Mouse (Mus musculus): ENCODE measurements at regions not wholly inside any gene's neighbourhood (a gene's known extent, or its start where the extent isn't known, plus 50 kb on each side); places are given as distances from the start of the nearest gene placed in this dataset.

DNA sequence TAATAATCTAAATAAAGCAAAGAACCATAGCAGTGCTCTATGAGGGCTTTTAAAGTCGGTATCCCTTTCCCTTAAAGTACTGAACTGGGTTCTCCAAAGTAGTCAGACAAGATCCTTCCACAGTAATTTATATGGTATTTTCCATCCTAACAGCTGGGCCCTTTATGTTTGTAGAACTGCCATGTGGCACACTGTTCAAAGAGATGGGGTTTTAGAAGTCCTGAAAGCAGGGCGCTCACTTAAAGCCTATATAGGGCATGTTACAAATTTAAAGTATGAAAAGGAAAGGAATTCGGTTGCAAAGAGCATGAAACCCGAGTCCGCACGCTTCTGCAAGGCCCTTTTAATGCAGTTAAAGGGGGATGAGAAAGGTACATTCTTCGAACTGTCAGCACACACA is 609.7 kb downstream of the Efna5 start:
- Histone ChIP-seq H3K4me3 (replicated peaks; ENCODE audit: low read length) (no peak overlapping the region), H3K9ac (replicated peaks; ENCODE audit: low read depth, low read length) (no peak overlapping the region), H3K27ac (ENCODE audit: low read length) (no peak overlapping the region), H3K4me2 (ENCODE audit: low read length) (no peak overlapping the region), H3K9me3 (ENCODE audit: control insufficient read depth, low read length) (no peaks in the 10 kb centered on the region), H3K27me3 (replicated peaks; ENCODE audit: control insufficient read depth, insufficient read depth, low read length) (no peaks in the 10 kb centered on the region), H3K4me1 (replicated peaks; ENCODE audit: control insufficient read depth, insufficient read depth, low read length) (no peaks in the 10 kb centered on the region), H3K36me3 (ENCODE audit: control insufficient read depth, insufficient read depth) (no peaks in the 10 kb centered on the region)
- no peak for ATAC-seq
- 70% methylated on average over 7 of the region's 7 CpGs for WGBS

DNA sequence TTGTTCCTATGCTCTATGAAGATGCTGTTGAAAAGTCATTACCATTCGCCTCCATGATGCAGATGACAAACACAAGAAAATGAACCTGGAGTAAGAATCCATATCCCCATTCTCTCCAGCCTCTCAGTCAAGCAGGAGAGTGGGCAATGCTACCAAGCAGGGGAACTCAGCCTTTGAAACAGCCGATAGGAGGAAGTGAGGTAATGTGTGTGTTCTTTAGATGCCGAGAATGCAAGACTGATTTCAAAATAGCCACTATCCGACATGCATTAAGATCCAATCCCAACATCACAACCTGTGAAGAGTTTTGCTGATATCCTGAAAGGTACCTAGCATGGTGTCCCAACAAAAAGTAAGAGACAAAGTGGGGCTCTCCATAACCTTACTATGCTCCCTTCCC is 611.8 kb downstream of the Efna5 start:
- Histone ChIP-seq H3K27ac (ENCODE audit: low read length) (no peak overlapping the region), H3K4me1 (replicated peaks; ENCODE audit: control insufficient read depth, insufficient read depth, low read length) (no peaks in the 10 kb centered on the region), H3K27me3 (replicated peaks; ENCODE audit: control insufficient read depth, insufficient read depth, low read length) (no peaks in the 10 kb centered on the region), H3K36me3 (ENCODE audit: control insufficient read depth, insufficient read depth) (no peaks in the 10 kb centered on the region), H3K9me3 (ENCODE audit: control insufficient read depth, low read length) (no peaks in the 10 kb centered on the region), H3K4me2 (ENCODE audit: low read length) (no peak overlapping the region), H3K9ac (replicated peaks; ENCODE audit: low read depth, low read length) (no peak overlapping the region), H3K4me3 (replicated peaks; ENCODE audit: low read length) (no peak overlapping the region)
- WGBS: 94% methylated on average over 4 of the region's 4 CpGs
- ATAC-seq: no peak

DNA sequence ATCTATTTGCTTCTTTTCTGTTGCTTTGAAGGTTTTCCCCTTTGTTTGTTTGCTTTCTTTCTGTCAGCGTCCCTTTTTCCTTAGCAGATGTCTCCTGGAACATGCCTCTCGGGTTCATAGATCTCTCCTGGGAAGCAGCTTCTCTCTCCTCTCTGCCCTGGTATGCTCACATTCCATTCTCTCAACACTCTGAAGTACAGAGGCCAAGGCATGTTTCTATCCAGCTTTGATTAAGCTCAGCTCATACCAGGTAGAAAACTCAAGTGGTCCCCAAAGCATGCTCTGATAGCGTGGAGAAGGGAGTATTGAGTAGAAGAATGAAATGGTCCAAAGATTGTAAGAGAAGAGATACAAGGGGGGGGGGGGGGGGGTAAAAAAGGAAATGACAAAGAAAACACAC is 627.7 kb downstream of the Efna5 start:
- H3K36me3 ChIP-seq (ENCODE audit: control insufficient read depth, insufficient read depth): no peaks in the 10 kb centered on the region
- no peak for ATAC-seq
- WGBS: 68% methylated on average over 3 of the region's 3 CpGs

DNA sequence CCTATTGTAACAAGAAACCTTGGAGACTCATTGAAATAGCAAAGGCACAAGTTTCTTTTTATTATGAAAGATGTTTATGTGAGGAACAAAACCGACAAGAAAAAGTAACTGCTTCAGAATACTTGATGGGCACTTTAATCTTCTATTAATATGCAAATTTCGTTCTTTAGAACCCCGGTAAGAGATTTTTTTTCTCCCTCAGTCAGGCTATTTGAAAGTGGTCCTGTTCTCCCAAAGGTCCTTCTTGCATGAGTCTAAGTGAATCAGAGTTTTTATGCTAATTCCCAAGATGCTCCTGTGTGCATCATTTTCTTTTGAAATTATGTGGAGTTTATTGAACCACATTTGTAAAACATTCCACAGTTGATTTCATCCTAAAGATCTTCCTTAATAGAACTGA is 633.1 kb downstream of the Efna5 start:
- no peak overlapping the region for H3K27ac ChIP-seq (ENCODE audit: low read length)
- WGBS: 2% methylated on average over 3 of the region's 3 CpGs

More for the DNA sequence above, 627.7 kb downstream of the Efna5 start:
- Histone ChIP-seq H3K27me3 (replicated peaks; ENCODE audit: control insufficient read depth, insufficient read depth, low read length) (no peaks in the 10 kb centered on the region), H3K4me2 (ENCODE audit: low read length) (no peak overlapping the region), H3K9ac (replicated peaks; ENCODE audit: low read depth, low read length) (no peak overlapping the region), H3K4me1 (replicated peaks; ENCODE audit: control insufficient read depth, insufficient read depth, low read length) (no peaks in the 10 kb centered on the region), H3K9me3 (ENCODE audit: control insufficient read depth, low read length) (no peaks in the 10 kb centered on the region), H3K4me3 (replicated peaks; ENCODE audit: low read length) (no peak overlapping the region), H3K27ac (ENCODE audit: low read length) (no peak overlapping the region)

DNA sequence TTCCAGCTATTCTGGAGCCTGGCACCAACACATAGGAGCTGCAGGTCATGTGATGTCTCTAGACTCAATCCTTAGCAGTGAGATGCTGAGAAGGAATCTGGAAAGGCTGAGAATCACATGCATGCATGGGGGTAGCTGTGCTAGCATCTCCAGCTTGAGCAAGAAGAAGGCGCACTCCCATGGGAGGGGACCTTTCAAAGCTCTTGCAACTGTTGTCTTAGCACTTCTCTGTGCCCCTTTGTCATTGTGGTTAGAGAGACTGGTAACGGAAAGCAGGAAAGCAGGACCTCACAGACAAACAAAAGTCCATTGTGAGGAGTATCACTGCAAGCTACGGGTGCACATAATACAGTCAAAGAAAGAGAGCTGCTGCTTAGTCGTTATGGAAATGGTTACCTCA is 634.5 kb downstream of the Efna5 start:
- 17% methylated on average over 4 of the region's 4 CpGs for WGBS
- no peak for ATAC-seq
- H3K4me2 ChIP-seq (ENCODE audit: low read length): no peak overlapping the region
- no peak overlapping the region for H3K9ac ChIP-seq (replicated peaks; ENCODE audit: low read depth, low read length)
- no peaks in the 10 kb centered on the region for H3K9me3 ChIP-seq (ENCODE audit: control insufficient read depth, low read length)
- H3K27ac ChIP-seq (ENCODE audit: low read length): no peak overlapping the region
- no peaks in the 10 kb centered on the region for H3K36me3 ChIP-seq (ENCODE audit: control insufficient read depth, insufficient read depth)
- no peak overlapping the region for H3K4me3 ChIP-seq (replicated peaks; ENCODE audit: low read length)
- no peaks in the 10 kb centered on the region for H3K4me1 ChIP-seq (replicated peaks; ENCODE audit: control insufficient read depth, insufficient read depth, low read length)
- H3K27me3 ChIP-seq (replicated peaks; ENCODE audit: control insufficient read depth, insufficient read depth, low read length): no peaks in the 10 kb centered on the region

More for the DNA sequence above, 633.1 kb downstream of the Efna5 start:
- Histone ChIP-seq H3K27me3 (replicated peaks; ENCODE audit: control insufficient read depth, insufficient read depth, low read length) (no peaks in the 10 kb centered on the region), H3K4me1 (replicated peaks; ENCODE audit: control insufficient read depth, insufficient read depth, low read length) (no peaks in the 10 kb centered on the region), H3K36me3 (ENCODE audit: control insufficient read depth, insufficient read depth) (no peaks in the 10 kb centered on the region), H3K4me3 (replicated peaks; ENCODE audit: low read length) (no peak overlapping the region), H3K9ac (replicated peaks; ENCODE audit: low read depth, low read length) (no peak overlapping the region), H3K9me3 (ENCODE audit: control insufficient read depth, low read length) (no peaks in the 10 kb centered on the region), H3K4me2 (ENCODE audit: low read length) (no peak overlapping the region)
- ATAC-seq: no peak

DNA sequence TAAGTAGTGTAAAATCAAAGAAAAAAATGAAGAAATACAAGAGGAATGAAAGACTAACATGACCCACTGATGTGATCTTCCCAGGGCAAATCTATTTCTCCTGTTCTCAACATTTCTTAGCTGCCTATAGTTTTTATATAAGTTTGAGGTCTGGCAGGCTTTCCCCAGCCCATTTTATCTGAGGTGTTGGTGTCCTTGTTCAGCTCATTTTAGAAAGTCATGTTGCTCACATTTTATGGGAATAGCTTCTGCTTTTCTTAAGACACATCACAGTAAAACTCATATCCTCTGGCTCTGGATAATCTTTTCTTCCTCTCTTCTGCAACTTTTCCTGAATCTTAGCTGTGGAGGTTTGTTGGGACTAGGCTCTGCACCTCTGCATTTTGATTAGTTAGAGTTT is 650.2 kb downstream of the Efna5 start:
- Histone ChIP-seq H3K4me2 (ENCODE audit: low read length) (no peak overlapping the region), H3K9me3 (ENCODE audit: control insufficient read depth, low read length) (no peaks in the 10 kb centered on the region), H3K36me3 (ENCODE audit: control insufficient read depth, insufficient read depth) (no peaks in the 10 kb centered on the region), H3K27me3 (replicated peaks; ENCODE audit: control insufficient read depth, insufficient read depth, low read length) (no peaks in the 10 kb centered on the region), H3K9ac (replicated peaks; ENCODE audit: low read depth, low read length) (no peak overlapping the region), H3K4me1 (replicated peaks; ENCODE audit: control insufficient read depth, insufficient read depth, low read length) (no peaks in the 10 kb centered on the region), H3K27ac (ENCODE audit: low read length) (no peak overlapping the region), H3K4me3 (replicated peaks; ENCODE audit: low read length) (no peak overlapping the region)
- no peak for ATAC-seq

DNA sequence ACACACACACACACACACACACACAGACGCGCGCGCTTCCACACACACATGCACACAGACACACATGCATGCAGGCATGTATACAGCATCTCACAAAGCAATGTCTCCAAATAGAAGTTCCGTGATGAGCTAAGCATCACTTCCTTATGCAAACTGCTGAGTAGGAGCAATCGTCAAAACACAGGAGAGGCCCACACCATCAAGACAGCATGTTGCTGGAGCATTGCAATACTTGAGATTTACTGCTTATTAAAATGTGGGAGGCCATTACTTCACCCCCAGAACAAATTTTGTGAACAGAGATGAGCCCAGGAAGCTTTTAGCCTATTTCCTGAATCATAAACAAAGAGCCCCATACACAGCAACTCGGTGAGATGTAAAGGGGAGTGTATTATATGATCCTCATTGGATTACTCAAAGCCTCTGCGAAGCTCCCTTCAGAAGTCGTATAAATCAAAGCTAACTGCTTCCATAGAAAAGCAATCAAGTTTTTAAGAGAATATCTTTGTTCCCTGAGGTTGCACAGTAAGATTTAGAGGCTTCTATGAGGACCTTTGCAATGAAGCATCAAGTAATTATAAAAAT is 670.6 kb downstream of the Efna5 start:
- H3K27ac ChIP-seq (ENCODE audit: low read length): no peak overlapping the region
- no peak overlapping the region for H3K4me2 ChIP-seq (ENCODE audit: low read length)
- H3K27me3 ChIP-seq (replicated peaks; ENCODE audit: control insufficient read depth, insufficient read depth, low read length): no peaks in the 10 kb centered on the region
- no peaks in the 10 kb centered on the region for H3K9me3 ChIP-seq (ENCODE audit: control insufficient read depth, low read length)
- 82% methylated on average over 9 of the region's 9 CpGs for WGBS
- ATAC-seq: no peak
- no peak overlapping the region for H3K9ac ChIP-seq (replicated peaks; ENCODE audit: low read depth, low read length)
- no peaks in the 10 kb centered on the region for H3K4me1 ChIP-seq (replicated peaks; ENCODE audit: control insufficient read depth, insufficient read depth, low read length)
- no peak overlapping the region for H3K4me3 ChIP-seq (replicated peaks; ENCODE audit: low read length)
- no peaks in the 10 kb centered on the region for H3K36me3 ChIP-seq (ENCODE audit: control insufficient read depth, insufficient read depth)

DNA sequence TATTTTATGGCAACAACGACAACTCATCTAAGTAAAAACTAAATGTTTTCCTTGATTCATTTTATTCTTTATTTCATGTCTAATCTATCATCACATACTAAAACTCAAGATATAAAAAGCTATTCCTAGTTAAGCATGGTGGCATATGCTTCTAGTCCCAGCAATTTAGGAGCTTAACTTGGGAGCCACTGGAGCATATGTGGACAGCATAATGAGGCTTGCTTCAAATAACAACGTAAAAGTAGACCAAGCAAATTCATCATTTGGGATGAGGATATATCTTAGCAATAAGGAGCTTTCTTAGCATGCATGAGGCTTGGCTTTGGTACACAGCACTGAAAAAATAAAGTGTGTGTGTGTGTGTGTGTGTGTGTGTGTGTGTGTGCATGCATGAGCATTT is 678.5 kb downstream of the Efna5 start:
- Histone ChIP-seq H3K9me3 (ENCODE audit: control insufficient read depth, low read length) (no peaks in the 10 kb centered on the region), H3K27me3 (replicated peaks; ENCODE audit: control insufficient read depth, insufficient read depth, low read length) (no peaks in the 10 kb centered on the region), H3K27ac (ENCODE audit: low read length) (no peak overlapping the region), H3K4me1 (replicated peaks; ENCODE audit: control insufficient read depth, insufficient read depth, low read length) (no peaks in the 10 kb centered on the region), H3K36me3 (ENCODE audit: control insufficient read depth, insufficient read depth) (no peaks in the 10 kb centered on the region), H3K9ac (replicated peaks; ENCODE audit: low read depth, low read length) (no peak overlapping the region), H3K4me2 (ENCODE audit: low read length) (no peak overlapping the region), H3K4me3 (replicated peaks; ENCODE audit: low read length) (no peak overlapping the region)
- ATAC-seq: no peak
- 85% methylated on average over 2 of the region's 2 CpGs for WGBS

DNA sequence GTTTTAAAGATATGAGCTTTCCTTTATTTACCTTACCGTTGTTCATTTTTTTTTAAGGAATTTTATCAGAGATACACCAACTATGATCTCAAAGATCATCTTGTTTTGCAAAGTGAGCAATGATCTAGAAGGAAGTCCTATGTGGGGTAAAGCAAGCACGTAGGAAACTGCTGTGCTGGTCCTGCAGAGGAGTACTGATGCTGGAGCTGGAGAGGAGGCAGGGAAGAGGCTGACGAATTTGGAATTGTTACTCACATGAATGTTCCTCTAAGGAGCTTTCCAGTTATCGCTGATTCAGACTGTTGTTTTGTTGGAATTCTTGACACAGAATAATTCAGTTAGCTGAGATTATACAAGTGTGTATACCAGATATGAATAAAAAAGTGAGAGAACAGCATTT is 680.6 kb downstream of the Efna5 start:
- Histone ChIP-seq H3K27me3 (replicated peaks; ENCODE audit: control insufficient read depth, insufficient read depth, low read length) (no peaks in the 10 kb centered on the region), H3K9ac (replicated peaks; ENCODE audit: low read depth, low read length) (no peak overlapping the region), H3K27ac (ENCODE audit: low read length) (no peak overlapping the region), H3K4me2 (ENCODE audit: low read length) (no peak overlapping the region), H3K9me3 (ENCODE audit: control insufficient read depth, low read length) (no peaks in the 10 kb centered on the region), H3K4me1 (replicated peaks; ENCODE audit: control insufficient read depth, insufficient read depth, low read length) (no peaks in the 10 kb centered on the region), H3K4me3 (replicated peaks; ENCODE audit: low read length) (no peak overlapping the region), H3K36me3 (ENCODE audit: control insufficient read depth, insufficient read depth) (no peaks in the 10 kb centered on the region)
- WGBS: 86% methylated on average over 4 of the region's 4 CpGs
- no peak for ATAC-seq

DNA sequence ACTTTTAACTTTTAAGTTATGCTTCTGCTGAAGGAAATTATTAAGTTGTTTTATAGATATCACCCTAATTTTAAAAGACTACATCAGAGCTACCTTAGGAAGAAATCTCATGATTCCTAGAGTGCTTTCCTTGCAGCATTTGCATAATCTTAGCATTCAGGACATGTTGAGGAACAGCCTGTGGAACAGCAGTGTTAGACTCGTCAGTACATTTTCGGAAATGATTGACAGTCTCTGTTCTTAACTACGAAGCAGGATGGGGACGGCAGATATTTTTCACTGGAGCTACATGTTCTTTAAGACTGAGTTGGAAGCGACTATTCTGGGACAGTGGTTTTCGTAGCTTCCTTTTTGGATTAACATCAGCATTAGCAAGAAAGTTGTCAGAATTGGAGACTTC is 681.6 kb downstream of the Efna5 start:
- 70% methylated on average over 6 of the region's 6 CpGs for WGBS
- Histone ChIP-seq H3K4me1 (replicated peaks; ENCODE audit: control insufficient read depth, insufficient read depth, low read length) (no peaks in the 10 kb centered on the region), H3K9me3 (ENCODE audit: control insufficient read depth, low read length) (no peaks in the 10 kb centered on the region)

More for the DNA sequence above, 681.6 kb downstream of the Efna5 start:
- peak; percentile 45; the same call in 1 of the 2 replicates for ATAC-seq
- no peaks in the 10 kb centered on the region for H3K36me3 ChIP-seq (ENCODE audit: control insufficient read depth, insufficient read depth)
- no peaks in the 10 kb centered on the region for H3K27me3 ChIP-seq (replicated peaks; ENCODE audit: control insufficient read depth, insufficient read depth, low read length)
- H3K4me3 ChIP-seq (replicated peaks; ENCODE audit: low read length): no peak overlapping the region
- H3K27ac ChIP-seq (ENCODE audit: low read length): no peak overlapping the region
- H3K9ac ChIP-seq (replicated peaks; ENCODE audit: low read depth, low read length): no peak overlapping the region
- H3K4me2 ChIP-seq (ENCODE audit: low read length): no peak overlapping the region
